Mouse (Mus musculus) liver, adult (tissue): ENCODE results near the gene Pef1.

Source experiments
- GATA4 ChIP-seq: IDR thresholded peaks from 2 replicates; pipeline ENCODE4 v1.6.1; 2014; ENCODE audit warnings: mild to moderate bottlenecking, low read length; ENCODE audit not compliant: insufficient replicate concordance

The Pef1 gene

GRCm38 (mm10) chr4:130102111-130102651 lies at the start of gene Pef1:
Gene Pef1, plus strand, starts transcription at chr4:130102558.
- no peak for TF ChIP-seq GATA4

DNA sequence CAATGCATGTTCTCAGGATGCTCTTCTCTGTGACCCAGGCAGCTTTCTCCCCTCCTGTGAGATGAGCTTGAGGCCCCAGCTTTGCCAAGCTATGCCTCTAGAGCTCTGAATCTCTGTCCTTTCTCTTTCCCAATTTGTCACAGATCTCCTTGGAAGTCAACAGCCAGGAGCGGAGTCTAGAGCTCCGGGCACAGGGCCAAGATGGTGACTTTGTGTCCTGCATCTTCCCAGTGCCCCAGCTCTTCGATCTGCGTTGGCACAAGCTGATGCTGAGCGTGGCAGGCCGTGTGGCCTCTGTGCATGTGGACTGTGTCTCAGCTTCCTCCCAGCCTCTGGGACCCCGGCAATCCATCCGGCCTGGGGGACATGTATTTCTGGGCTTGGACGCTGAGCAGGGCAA lies 49.2 kb upstream of the Pef1 start:
- no peak for TF ChIP-seq GATA4

DNA sequence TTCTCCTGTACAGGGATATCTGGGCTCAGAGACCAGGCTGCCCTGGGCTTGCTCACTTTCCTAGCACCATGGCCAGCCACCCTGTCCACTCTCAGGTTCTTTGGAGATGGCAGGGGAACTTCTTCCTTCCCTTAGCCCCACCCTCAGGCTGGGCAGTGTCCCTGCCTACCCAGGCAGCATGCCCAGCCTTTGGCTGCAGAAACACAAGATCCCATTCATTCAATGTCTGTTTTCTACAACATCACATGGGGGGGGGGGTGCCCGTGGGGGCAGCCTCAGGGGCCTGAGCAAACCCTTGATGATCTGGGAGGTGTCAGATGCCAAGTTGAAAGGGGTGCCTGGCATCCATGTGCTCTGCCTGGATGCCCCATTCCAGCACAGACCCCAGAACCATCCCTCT lies 47.6 kb upstream of the Pef1 start:
- TF ChIP-seq GATA4: no peak

GRCm38 (mm10) chr4:130055160-130056010 lies 47.0 kb upstream of the Pef1 start:
- TF ChIP-seq GATA4: no peak

- no peak for TF ChIP-seq GATA4
These were observed 46.4 kb upstream of the Pef1 start for GRCm38 (mm10) chr4:130056011-130056322.

- no peak for TF ChIP-seq GATA4
These were observed 45.9 kb upstream of the Pef1 start for GRCm38 (mm10) chr4:130056471-130056870.

DNA sequence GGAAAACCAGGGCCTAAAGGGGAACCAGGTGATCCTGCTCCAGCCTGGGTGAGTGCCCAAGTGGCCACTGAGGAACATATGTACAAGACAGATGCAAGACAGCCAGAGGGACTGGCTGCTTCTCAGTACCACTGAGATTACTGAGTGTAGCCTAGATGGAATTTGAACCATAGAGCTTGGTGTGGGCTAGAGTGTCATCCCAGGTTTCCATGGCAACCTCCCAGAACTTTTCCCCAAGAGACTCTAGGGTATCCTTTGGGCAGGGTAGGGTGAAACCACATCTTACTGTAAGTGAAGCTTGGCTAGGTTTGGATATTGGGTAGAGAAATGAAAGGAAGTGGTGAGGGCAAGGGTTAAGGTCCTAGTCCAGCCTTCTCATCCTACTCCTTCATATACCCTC lies 41.4 kb upstream of the Pef1 start:
- no peak for TF ChIP-seq GATA4

DNA sequence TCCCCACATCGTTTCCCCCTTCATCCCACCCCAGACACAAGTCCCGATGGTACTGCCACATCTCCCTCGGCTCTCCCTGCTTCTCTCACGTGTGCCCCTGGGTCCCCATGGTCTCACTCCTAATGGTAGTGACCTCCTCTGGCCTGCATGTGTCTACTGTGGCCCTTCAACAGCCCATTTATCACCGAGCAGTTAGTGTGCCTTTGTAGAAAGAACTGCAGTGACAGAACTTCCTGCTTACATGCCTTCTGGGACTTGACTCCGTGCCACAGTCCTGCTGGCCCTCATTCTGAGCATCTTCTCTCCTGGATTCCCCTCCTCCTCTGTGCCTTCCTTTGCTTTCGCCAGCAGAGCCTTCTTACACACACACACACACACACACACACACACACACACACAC lies 39.2 kb upstream of the Pef1 start:
- no peak for TF ChIP-seq GATA4

- TF ChIP-seq GATA4: no peak
These were observed 35.5 kb upstream of the Pef1 start for GRCm38 (mm10) chr4:130066816-130067215.

DNA sequence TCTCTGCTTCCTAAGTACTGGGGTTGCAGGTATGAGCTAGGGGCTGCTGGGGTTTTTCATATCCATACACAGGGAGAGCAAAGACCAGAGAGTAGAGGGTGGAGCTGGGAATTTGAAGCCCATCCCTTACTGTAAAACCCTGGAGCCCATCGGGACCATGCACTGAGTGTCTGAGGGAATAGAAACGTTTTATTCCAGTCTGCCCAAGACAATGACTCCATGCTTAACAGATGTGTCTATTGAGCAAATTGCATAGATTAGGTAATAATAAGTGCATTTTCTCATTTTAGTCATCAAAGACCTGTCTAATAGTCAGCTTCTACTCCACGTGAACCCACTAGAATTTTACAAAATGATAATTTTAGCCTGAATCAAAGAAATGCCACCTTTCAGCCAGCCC lies 31.8 kb upstream of the Pef1 start:
- TF ChIP-seq GATA4: no peak

- TF ChIP-seq GATA4: no peak
These were observed 30.6 kb upstream of the Pef1 start for GRCm38 (mm10) chr4:130071758-130072157.

- TF ChIP-seq GATA4: no peak
These were observed 29.0 kb upstream of the Pef1 start for GRCm38 (mm10) chr4:130073367-130073766.

DNA sequence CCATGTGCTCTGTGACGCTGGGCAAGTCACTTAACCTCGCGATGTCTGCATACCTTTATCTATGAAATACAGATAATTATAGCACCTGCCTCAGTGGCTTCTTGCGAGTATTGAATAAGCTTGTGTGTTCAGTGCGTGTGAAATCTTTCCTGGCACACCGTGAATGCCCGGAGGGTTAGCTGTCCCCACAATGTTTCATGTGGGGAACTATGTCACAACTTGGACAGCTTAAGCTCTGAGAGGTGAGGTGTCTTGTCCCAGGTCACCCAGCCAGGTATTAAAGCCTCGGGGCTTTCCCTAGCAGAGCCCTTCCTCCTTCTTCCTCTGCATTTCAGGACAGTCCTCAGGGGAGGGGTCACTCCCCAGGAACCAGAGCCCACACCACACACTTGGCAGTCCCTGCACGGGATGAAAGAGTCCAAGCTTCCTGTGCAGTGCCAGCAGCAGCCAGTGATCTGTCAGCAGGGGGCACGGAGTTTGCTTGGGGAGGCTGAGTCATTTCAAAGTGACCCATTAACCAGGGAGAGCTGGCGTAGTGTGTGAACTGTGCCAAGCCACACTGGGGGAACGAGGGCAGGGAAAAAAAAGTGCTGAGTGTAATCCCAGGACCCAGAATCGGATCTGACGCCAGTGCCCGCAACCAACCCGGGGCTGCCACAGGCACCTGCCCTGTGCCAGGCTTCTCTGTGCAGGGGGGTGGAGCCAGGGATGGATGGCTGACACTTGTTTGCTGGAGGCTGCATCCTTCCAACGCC lies 27.4 kb upstream of the Pef1 start:
- TF ChIP-seq GATA4: no peak

- no peak for TF ChIP-seq GATA4
These were observed 25.5 kb upstream of the Pef1 start for GRCm38 (mm10) chr4:130076856-130077255.

- no peak for TF ChIP-seq GATA4
These were observed 23.4 kb upstream of the Pef1 start for GRCm38 (mm10) chr4:130078816-130079485.

DNA sequence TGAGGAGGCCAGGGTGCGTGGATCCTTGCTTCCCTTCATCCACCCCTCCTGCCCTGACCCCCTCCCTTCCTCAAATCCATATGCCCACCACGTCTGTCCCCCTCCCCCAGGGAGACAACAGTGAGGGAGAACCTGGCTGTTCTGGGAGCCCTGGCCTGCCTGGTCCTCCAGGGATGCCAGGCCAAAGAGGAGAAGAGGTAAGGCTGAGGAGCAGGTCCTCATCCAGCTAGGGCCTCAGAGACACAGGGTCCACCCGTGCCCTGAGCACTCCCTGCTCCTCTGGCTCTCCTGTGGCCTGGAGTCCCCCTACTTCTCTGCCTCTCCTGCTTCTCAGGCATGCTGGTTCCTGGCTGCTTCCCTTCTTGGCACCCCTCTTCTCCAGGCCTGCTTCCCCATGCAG lies 22.8 kb upstream of the Pef1 start:
- TF ChIP-seq GATA4: no peak
